Mouse (Mus musculus) kidney, adult 2 months (tissue): ENCODE results near the gene Ap3d1. TPM values are rescaled to one million over a fixed set of nuclear protein-coding genes. Genes with fewer than 3 reads are reported as not detected.

Experiments
- DNase-seq: peaks from one replicate; pipeline ENCODE4 v3.0.0; 2021
- H3K27ac ChIP-seq: fragments of 200-500 bp; 2 replicates; pipeline ENCODE4 v1.5.1; 2012; ENCODE audit warnings: low read depth, low read length, control low read depth, inconsistent platforms; ENCODE audit not compliant: insufficient read depth
- H3K27me3 ChIP-seq: fragments of 200-500 bp; replicated peaks from 2 replicates; pipeline ENCODE4 v1.6.1; 2012; ENCODE audit warnings: mild to moderate bottlenecking, moderate library complexity, low read length, inconsistent platforms; ENCODE audit not compliant: control insufficient read depth, insufficient read depth
- H3K36me3 ChIP-seq: fragments of 200-500 bp; 2 replicates; pipeline ENCODE4 v1.6.1; 2012; ENCODE audit warnings: mild to moderate bottlenecking, moderate library complexity, low read length, inconsistent platforms; ENCODE audit not compliant: control insufficient read depth, insufficient read depth
- H3K4me1 ChIP-seq: fragments of 200-500 bp; 2 replicates; pipeline ENCODE4 v1.6.1; 2011; ENCODE audit warnings: low read length; ENCODE audit not compliant: control insufficient read depth, insufficient read depth
- H3K4me3 ChIP-seq: fragments of 200-500 bp; 2 replicates; pipeline ENCODE4 v1.5.1; 2011; ENCODE audit warnings: mild to moderate bottlenecking, low read depth, low read length, control low read depth; ENCODE audit not compliant: insufficient read depth
- CTCF ChIP-seq: fragments of 200-500 bp; conservative IDR thresholded peaks from 2 replicates; pipeline ENCODE4 v1.5.1; 2011; ENCODE audit warnings: low read depth, mild to moderate bottlenecking, control low read depth, low read length, moderate library complexity, mixed read lengths; ENCODE audit not compliant: insufficient read depth, insufficient read length
- POLR2A ChIP-seq: fragments of 200-500 bp; IDR thresholded peaks from one replicate; pipeline ENCODE4 v1.6.1; 2011; ENCODE audit warnings: low read depth, low read length, control low read depth
- WGBS: fragments of 180-500 bp; shearing (Covaris S2); methylation state at CpG from one replicate; pipeline ENCODE4 v1.1.7; 2018; 5-methylcytosine and 5-hydroxymethylcytosine counted together
- polyA plus RNA-seq: library from polyadenylated mRNA; depleted of rRNA; stranded (reverse); fragments of >200 nt; gene quantifications from 2 replicates; pipeline ENCODE4 v1.2.3, GENCODE M21; 2012

The Ap3d1 gene
- polyA plus RNA-seq, 1 experiment, result 87.7 TPM

DNA sequence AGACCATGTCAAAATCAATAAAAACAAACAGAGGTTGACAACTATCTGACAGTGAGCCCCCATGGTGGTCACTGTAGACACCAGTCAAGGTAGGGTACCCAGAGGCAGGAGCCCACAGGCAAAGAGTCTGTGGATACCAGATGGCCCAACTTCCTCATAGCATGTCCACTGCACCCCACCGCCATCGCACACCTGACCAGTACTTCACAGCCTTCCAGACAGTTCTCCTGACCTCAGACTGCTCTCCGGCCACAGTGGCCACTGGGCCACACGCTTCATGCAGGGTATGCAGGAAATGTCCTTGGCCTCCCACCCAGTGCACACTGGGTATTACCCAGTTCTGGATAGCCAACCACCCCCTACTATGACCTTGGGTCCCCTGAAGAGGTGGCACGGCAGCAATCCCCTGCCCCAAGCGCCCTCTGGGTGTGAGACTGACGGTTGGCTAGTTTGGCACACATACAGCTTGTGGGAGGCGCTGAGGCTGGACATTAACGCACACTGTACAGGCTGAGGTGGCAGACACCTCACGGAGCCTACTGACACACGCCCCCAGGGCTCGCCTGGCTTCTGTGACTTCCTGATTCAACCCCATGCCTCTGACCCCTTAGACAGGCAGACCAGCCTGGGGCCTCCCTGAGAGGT, 48.5 kb downstream of the Ap3d1 start:
- TF ChIP-seq CTCF (no peak), POLR2A (no peak)
- Histone ChIP-seq H3K27me3 (no peaks in the 10 kb centered on the region), H3K4me1 (peaks cover 35% of the 10 kb centered on the region), H3K4me3 (no peak overlapping the region), H3K27ac (no peak overlapping the region), H3K36me3 (no peaks in the 10 kb centered on the region)
- DNase-seq, result peak; percentile 63
- 46% methylated on average over 12 of the region's 12 CpGs for WGBS

DNA sequence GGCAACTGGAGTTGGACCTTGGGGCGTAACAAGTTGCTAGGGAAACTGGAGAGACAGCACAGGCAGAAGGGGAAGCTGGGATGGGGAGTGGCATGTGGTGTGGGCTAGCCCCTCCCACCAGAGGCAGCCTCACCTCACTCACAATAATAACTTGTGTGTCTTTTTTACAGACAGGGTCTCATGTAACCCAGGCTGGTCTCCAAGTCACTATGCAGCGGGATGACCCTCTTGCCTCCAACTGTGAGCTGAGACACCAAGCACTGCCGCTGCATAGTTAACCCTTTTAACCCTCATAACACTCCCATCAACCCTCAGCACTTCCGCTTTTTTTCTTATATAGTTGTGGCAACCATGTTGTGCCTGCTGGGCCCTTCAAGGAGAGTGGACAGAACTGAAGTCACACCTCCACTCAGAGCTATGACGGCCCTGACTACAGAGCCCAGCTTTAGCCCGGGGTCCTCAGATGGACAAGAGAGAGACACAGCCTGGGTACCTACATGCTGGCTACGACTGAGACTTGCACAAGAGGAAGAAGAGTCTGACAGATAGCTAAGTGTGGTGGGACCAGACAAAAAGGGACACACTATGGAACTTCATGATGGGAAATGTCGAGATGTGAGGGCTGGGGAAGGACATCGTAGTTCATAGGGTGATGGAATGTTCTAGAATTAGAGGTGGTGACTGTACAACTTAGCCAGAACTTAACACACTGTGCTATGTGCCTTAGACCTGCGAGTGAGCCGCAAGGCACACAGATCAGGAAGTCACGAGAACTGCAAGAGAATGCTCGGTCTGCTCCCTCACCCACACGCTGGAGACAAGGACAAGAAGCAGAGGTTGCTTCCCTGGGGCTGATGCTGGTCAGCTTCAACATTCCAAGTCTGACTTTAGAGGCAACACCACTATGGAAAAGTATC, 49.6 kb downstream of the Ap3d1 start:
- DNase-seq, result peak; percentile 38
- no peaks in the 10 kb centered on the region for H3K36me3 ChIP-seq
- H3K4me1 ChIP-seq, result peaks cover 35% of the 10 kb centered on the region
- no peaks in the 10 kb centered on the region for H3K27me3 ChIP-seq
- WGBS, result 75% methylated on average over 14 of the region's 14 CpGs
- H3K4me3 ChIP-seq, result no peak overlapping the region
- TF ChIP-seq POLR2A (no peak), CTCF (no peak)
- H3K27ac ChIP-seq, result peak overlapping the region; percentile 5; the same call in 1 of the 2 replicates

DNA sequence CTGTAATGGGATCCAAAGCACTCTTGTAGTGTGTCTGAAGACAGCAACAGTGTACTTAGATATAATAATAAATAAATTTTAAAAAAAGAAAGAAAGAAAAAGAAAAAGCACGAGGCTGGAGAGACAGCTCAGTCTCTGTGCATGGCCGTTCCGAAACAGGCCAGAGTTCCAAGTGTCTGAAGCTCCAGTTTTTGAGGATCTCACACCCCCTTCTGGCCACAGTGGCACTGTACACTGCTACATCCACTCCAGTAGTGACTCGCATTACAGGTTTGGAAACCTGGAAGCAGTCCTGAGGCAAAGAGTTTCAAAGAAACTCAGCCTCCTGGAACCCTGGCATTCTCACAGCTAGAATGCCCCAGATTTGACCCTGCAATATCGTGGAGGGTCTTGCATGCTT, 54.2 kb downstream of the Ap3d1 start:
- DNase-seq, result peak; percentile 92
- Histone ChIP-seq H3K27me3 (no peaks in the 10 kb centered on the region), H3K36me3 (no peaks in the 10 kb centered on the region), H3K27ac (no peak overlapping the region), H3K4me3 (no peak overlapping the region), H3K4me1 (peaks cover 3% of the 10 kb centered on the region)
- 7% methylated on average over 5 of the region's 5 CpGs for WGBS
- TF ChIP-seq CTCF (peak; percentile 88), POLR2A (no peak)

DNA sequence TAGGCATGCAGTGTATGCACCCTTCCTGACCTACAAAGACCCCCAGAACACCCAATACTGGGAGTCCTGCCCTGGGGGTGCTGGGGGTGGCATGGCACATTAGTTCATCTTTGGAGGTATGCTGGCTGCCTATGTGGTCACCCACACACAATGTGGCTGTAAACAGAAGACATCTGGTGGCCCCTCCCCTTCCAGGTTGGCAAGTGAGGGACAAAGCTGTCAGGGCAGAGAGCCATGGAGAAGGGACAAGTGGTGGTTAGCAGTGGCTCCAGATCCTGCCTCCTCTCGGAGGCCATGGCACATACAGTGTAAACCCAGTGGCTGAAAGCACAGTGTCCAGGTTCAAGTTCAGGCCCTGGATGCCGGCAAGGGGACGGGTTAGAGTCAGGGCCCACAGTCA, 55.4 kb downstream of the Ap3d1 start:
- Histone ChIP-seq H3K27me3 (no peaks in the 10 kb centered on the region), H3K27ac (no peak overlapping the region), H3K4me3 (no peak overlapping the region), H3K4me1 (no peaks in the 10 kb centered on the region), H3K36me3 (no peaks in the 10 kb centered on the region)
- DNase-seq, result no peak
- TF ChIP-seq POLR2A (no peak), CTCF (no peak)
- WGBS, result 97% methylated on average over 3 of the region's 3 CpGs

DNA sequence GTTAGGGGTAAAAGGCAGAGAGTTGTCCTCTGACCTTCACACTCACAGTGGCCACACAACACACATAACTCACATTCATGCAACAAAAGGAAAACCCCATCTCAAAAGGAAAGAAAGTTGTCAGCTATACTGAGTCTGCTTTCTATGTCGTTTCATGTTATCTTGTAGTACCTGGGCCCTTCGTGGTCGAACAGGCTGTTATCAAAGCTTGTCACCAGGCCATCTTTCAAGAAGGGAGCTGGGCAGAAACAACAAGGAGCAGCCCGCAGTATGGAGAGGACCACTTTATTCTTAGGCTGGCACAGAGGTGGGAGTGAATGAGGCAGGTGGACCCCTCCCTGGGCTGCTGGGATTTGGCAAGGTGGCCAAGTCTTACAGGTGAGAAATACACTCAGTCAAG, 57.1 kb downstream of the Ap3d1 start:
- no peaks in the 10 kb centered on the region for H3K27me3 ChIP-seq
- 93% methylated on average over 4 of the region's 4 CpGs for WGBS
- no peak overlapping the region for H3K27ac ChIP-seq
- H3K4me3 ChIP-seq, result no peak overlapping the region
- no peaks in the 10 kb centered on the region for H3K36me3 ChIP-seq
- H3K4me1 ChIP-seq, result peaks cover 4% of the 10 kb centered on the region
- TF ChIP-seq POLR2A, result no peak
- no peak for TF ChIP-seq CTCF
- DNase-seq, result no peak

DNA sequence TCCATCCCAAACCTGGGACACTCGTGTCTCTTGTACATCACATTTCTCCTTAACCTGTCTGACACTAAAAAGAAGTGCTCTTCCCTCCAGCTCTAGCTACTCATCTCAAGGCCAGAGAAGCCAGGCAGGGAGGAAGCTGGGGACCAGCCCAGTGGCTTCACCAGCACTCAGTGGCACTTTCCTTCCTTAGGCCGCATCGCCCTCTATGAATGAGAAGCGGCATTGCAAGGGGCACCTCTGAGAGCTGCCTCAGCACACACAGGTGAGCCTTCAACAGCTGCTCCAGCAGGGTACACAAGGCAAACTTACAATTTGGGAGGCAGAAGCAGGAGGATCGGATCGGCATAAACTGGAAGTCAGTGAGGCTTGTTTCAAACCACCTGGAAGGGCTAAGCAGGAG, 57.9 kb downstream of the Ap3d1 start:
- TF ChIP-seq POLR2A, result no peak
- TF ChIP-seq CTCF, result peak; percentile 97
- no peak overlapping the region for H3K27ac ChIP-seq
- H3K36me3 ChIP-seq, result no peaks in the 10 kb centered on the region
- H3K4me1 ChIP-seq, result peaks cover 12% of the 10 kb centered on the region
- no peak overlapping the region for H3K4me3 ChIP-seq
- H3K27me3 ChIP-seq, result no peaks in the 10 kb centered on the region
- WGBS, result 43% methylated on average over 6 of the region's 6 CpGs
- peak; percentile 85 for DNase-seq

DNA sequence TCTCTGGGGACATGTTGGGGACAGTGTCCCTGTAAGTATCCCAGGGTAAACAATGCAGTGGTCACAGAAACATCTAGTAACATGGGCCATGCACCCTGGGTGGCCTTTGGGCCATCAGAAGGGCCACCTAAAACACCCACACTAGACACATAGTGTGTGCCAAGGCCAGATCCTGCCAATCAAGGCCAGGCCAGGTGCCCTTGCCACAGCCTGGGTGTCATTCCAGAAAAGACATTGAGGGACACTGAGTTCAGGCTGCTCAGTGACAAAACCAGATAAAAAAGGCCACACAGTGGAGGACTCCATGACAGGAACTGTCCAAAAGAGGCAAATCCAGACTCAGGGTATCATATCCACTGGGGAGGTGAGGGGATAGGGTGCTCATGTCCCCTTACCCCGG, 58.4 kb downstream of the Ap3d1 start:
- Histone ChIP-seq H3K4me1 (peaks cover 16% of the 10 kb centered on the region), H3K36me3 (no peaks in the 10 kb centered on the region), H3K27ac (no peak overlapping the region), H3K4me3 (no peak overlapping the region), H3K27me3 (no peaks in the 10 kb centered on the region)
- no peak for TF ChIP-seq CTCF
- DNase-seq, result no peak
- WGBS, result 90% methylated on average over 1 of the region's 1 CpGs
